Mouse (Mus musculus): ENCODE results near the gene Atxn2.

GRCm38 (mm10) chr5:121714928-121715327, 3.8 kb downstream of the Atxn2 start:
- no peak for TF ChIP-seq POLR2A (IDR thresholded peaks at IDR 0.05; ENCODE audit: low read depth, low read length)
- TF ChIP-seq CTCF (IDR thresholded peaks at IDR 0.05; ENCODE audit: borderline replicate concordance, insufficient read depth, low read length): no peak

Measured in embryonic fibroblast, embryonic 13.5 days (primary cell).